Mouse (Mus musculus): ENCODE data around the gene Ubr2.

Gene Ubr2

GRCm38 (mm10) chr17:47009898-47010721 is at the start of gene Ubr2:
Gene Ubr2, minus strand, starts transcription at chr17:47010556.
- peak; percentile 94 to 95 for DNase-seq

- no peak for DNase-seq
These were observed 49.5 kb upstream of the Ubr2 start for GRCm38 (mm10) chr17:47059836-47060360.

- no peak for DNase-seq
These were observed 47.6 kb upstream of the Ubr2 start for GRCm38 (mm10) chr17:47057966-47058365.

GRCm38 (mm10) chr17:47056476-47056875 is 46.1 kb upstream of the Ubr2 start:
- DNase-seq: no peak

- DNase-seq: no peak
These were observed 44.8 kb upstream of the Ubr2 start for GRCm38 (mm10) chr17:47055121-47055520.

GRCm38 (mm10) chr17:47054613-47055012 is 44.3 kb upstream of the Ubr2 start:
- no peak for DNase-seq

- DNase-seq: no peak
These were observed 40.3 kb upstream of the Ubr2 start for GRCm38 (mm10) chr17:47050678-47051077.

- no peak for DNase-seq
These were observed 32.5 kb upstream of the Ubr2 start for GRCm38 (mm10) chr17:47042866-47043265.

- DNase-seq: peak; percentile 89 to 93
These were observed 28.8 kb upstream of the Ubr2 start for GRCm38 (mm10) chr17:47038844-47039803.

- DNase-seq: no peak
These were observed 24.2 kb upstream of the Ubr2 start for GRCm38 (mm10) chr17:47034536-47034935.

- DNase-seq: peak; percentile 38 to 77
These were observed 23.3 kb upstream of the Ubr2 start for GRCm38 (mm10) chr17:47033643-47034042.

- DNase-seq: no peak
These were observed 14.4 kb upstream of the Ubr2 start for GRCm38 (mm10) chr17:47024805-47025204.

- DNase-seq: no peak
These were observed 13.0 kb upstream of the Ubr2 start for GRCm38 (mm10) chr17:47023369-47023768.

- DNase-seq: no peak
These were observed 2.5 kb upstream of the Ubr2 start for GRCm38 (mm10) chr17:47012896-47013295.

- DNase-seq: no peak
These were observed 1.3 kb upstream of the Ubr2 start for GRCm38 (mm10) chr17:47011661-47012043.

- DNase-seq: peak; percentile 74 to 84
These were observed 635 bp upstream of the Ubr2 start for GRCm38 (mm10) chr17:47010722-47011660.

GRCm38 (mm10) chr17:47009546-47009897 is 834 bp downstream of the Ubr2 start:
- peak in 1 of 2 experiments; percentile 45 for DNase-seq

- DNase-seq: no peak
These were observed 1.3 kb downstream of the Ubr2 start for GRCm38 (mm10) chr17:47009016-47009415.

GRCm38 (mm10) chr17:47008506-47008905 is 1.9 kb downstream of the Ubr2 start:
- DNase-seq: no peak

GRCm38 (mm10) chr17:47006741-47007140 is 3.6 kb downstream of the Ubr2 start:
- DNase-seq: no peak

GRCm38 (mm10) chr17:47005741-47006405 is 4.5 kb downstream of the Ubr2 start:
- no peak for DNase-seq

GRCm38 (mm10) chr17:47003305-47003704 is 7.1 kb downstream of the Ubr2 start:
- no peak for DNase-seq
